Mouse (Mus musculus) midbrain, embryonic 12.5 days (tissue): ENCODE measurements at regions not wholly inside any gene's neighbourhood (a gene's known extent, or its start where the extent isn't known, plus 50 kb on each side); places are given as distances from the start of the nearest gene placed in this dataset.

Source experiments
- ATAC-seq: fragments of 200-750 bp; cut with Nextera tagmentation; 2 replicates; pipeline ENCODE4 v1.8.0; 2017; ENCODE audit warnings: low read depth, moderate TSS enrichment, moderate library complexity; ENCODE audit not compliant: low FRiP score
- H3K27ac ChIP-seq: fragments of 300-500 bp; sonication (generic); replicated peaks from 2 replicates; pipeline ENCODE4 v1.5.1; 2016; ENCODE audit warnings: mild to moderate bottlenecking
- H3K27me3 ChIP-seq: fragments of 300-500 bp; sonication (generic); 2 replicates; pipeline ENCODE4 v1.6.1; 2016; ENCODE audit warnings: mild to moderate bottlenecking
- H3K36me3 ChIP-seq: fragments of 300-500 bp; sonication (generic); 2 replicates; pipeline ENCODE4 v1.6.1; 2016
- H3K4me1 ChIP-seq: fragments of 300-500 bp; sonication (generic); 2 replicates; pipeline ENCODE4 v1.6.1; 2016
- H3K4me2 ChIP-seq: fragments of 300-500 bp; sonication (generic); replicated peaks from 2 replicates; pipeline ENCODE4 v1.6.1; 2016; ENCODE audit warnings: mild to moderate bottlenecking, moderate library complexity
- H3K4me3 ChIP-seq: fragments of 300-500 bp; sonication (generic); 2 replicates; pipeline ENCODE4 v1.5.1; 2016; ENCODE audit warnings: mild to moderate bottlenecking
- H3K9ac ChIP-seq: fragments of 300-500 bp; sonication (generic); replicated peaks from 2 replicates; pipeline ENCODE4 v1.6.1; 2016; ENCODE audit warnings: mild to moderate bottlenecking, moderate library complexity
- H3K9me3 ChIP-seq: fragments of 300-500 bp; sonication (generic); 2 replicates; pipeline ENCODE4 v1.6.1; 2016; ENCODE audit warnings: mild to moderate bottlenecking
- WGBS: fragments of 180-500 bp; shearing (Covaris S2); methylation state at CpG from one replicate; pipeline ENCODE4 v1.1.7; 2016; 5-methylcytosine and 5-hydroxymethylcytosine counted together

GRCm38 (mm10) chr16:71489415-71489814 is 818.7 kb upstream of the Robo1 start:
- no peaks in the 10 kb centered on the region for H3K36me3 ChIP-seq
- no peak overlapping the region for H3K9ac ChIP-seq
- H3K27me3 ChIP-seq: no peaks in the 10 kb centered on the region
- H3K9me3 ChIP-seq: no peaks in the 10 kb centered on the region
- WGBS: 86% methylated on average over 3 of the region's 3 CpGs
- H3K4me2 ChIP-seq: no peak overlapping the region
- no peak overlapping the region for H3K4me3 ChIP-seq
- ATAC-seq: no peak
- H3K4me1 ChIP-seq: no peaks in the 10 kb centered on the region
- H3K27ac ChIP-seq: no peak overlapping the region

GRCm38 (mm10) chr16:71496478-71497198 is 811.5 kb upstream of the Robo1 start:
- Histone ChIP-seq H3K4me3 (no peak overlapping the region), H3K9me3 (no peaks in the 10 kb centered on the region), H3K4me2 (no peak overlapping the region), H3K27ac (no peak overlapping the region), H3K36me3 (no peaks in the 10 kb centered on the region), H3K4me1 (peaks cover 3% of the 10 kb centered on the region; the same call in 1 of the 2 replicates), H3K27me3 (no peaks in the 10 kb centered on the region), H3K9ac (no peak overlapping the region)
- 50% methylated on average over 2 of the region's 2 CpGs for WGBS
- peak; percentile 53 for ATAC-seq

DNA sequence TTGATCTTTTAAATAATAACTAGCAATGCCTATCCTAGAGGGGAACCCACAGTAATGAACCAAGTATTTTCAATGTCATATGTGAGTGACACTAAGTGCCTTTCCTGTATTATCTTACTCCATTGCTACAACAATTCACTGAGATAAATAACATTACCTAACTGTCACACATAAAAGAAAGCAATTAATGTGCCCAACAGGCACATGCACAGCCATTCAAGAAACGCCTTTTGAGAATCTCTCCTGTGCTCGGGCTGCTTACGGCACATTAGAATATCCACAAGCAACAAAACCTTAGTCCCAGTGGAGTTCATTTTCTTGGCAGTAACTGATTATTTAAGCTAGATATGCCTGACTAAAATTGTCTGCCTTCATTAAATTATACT is 810.9 kb upstream of the Robo1 start:
- peaks cover 3% of the 10 kb centered on the region; the same call in 1 of the 2 replicates for H3K4me1 ChIP-seq
- ATAC-seq: peak; percentile 57
- no peak overlapping the region for H3K4me3 ChIP-seq
- no peaks in the 10 kb centered on the region for H3K9me3 ChIP-seq
- H3K27ac ChIP-seq: 0 out of 2 replicates have a peak overlapping the region, but pooled peaks have one; percentile 17
- 40% methylated on average over 3 of the region's 3 CpGs for WGBS
- H3K9ac ChIP-seq: no peak overlapping the region
- no peaks in the 10 kb centered on the region for H3K36me3 ChIP-seq
- no peak overlapping the region for H3K4me2 ChIP-seq
- no peaks in the 10 kb centered on the region for H3K27me3 ChIP-seq

DNA sequence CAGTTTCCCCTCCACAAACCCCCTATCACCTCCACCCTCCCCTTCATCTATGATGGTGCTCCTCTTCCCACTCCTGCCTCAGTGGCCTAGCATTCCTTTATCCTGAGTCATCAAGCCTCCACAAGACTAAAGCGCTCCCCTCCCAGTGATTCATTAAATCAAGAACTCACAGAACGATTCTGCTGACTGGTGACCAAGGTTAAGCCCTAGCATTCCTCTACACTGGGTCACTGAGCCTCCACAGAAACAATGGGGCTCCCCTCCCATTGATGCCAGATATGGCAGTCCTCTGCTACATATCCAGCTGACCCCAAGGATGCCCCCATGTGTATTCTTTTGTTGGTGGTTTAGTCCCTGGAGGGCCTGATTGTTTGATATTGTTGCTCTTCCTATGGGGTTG is 796.7 kb upstream of the Robo1 start:
- no peak for ATAC-seq
- no peaks in the 10 kb centered on the region for H3K4me1 ChIP-seq
- no peaks in the 10 kb centered on the region for H3K27me3 ChIP-seq
- H3K4me2 ChIP-seq: no peak overlapping the region
- H3K36me3 ChIP-seq: no peaks in the 10 kb centered on the region
- H3K27ac ChIP-seq: no peak overlapping the region
- no peak overlapping the region for H3K9ac ChIP-seq
- no peak overlapping the region for H3K4me3 ChIP-seq
- 56% methylated on average over 2 of the region's 2 CpGs for WGBS
- H3K9me3 ChIP-seq: no peaks in the 10 kb centered on the region

DNA sequence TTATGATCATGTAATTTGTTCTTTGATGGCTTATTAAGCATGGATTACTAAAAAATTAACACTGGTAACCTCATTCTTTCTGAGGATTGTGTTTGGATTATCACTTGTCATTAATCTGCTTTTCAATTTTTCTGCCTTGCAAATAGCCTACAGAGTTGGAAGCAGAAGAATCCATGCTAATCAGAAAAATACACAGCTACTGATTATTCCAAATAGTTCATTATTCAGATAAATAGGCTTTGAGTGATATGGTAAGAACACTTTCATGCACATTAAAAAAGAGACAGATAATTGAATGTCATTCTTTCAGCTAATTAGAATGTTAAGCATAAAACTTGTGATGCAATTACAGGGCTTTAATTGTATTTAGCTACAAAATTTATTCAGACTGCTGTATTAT is 768.8 kb upstream of the Robo1 start:
- Histone ChIP-seq H3K4me2 (no peak overlapping the region), H3K4me1 (no peaks in the 10 kb centered on the region), H3K27ac (no peak overlapping the region), H3K27me3 (no peaks in the 10 kb centered on the region), H3K9me3 (no peaks in the 10 kb centered on the region), H3K36me3 (no peaks in the 10 kb centered on the region), H3K4me3 (no peak overlapping the region), H3K9ac (no peak overlapping the region)
- no peak for ATAC-seq
